Mouse (Mus musculus): ENCODE data around the gene Tmem44.

Gene Tmem44

GRCm38 (mm10) chr16:30550748-30551192 is at the start of gene Tmem44:
Tmem44 (minus strand) TSS chr16:30550842.
- DNase-seq (ENCODE audit: low spot score in 2 of 2), result no peak

DNA sequence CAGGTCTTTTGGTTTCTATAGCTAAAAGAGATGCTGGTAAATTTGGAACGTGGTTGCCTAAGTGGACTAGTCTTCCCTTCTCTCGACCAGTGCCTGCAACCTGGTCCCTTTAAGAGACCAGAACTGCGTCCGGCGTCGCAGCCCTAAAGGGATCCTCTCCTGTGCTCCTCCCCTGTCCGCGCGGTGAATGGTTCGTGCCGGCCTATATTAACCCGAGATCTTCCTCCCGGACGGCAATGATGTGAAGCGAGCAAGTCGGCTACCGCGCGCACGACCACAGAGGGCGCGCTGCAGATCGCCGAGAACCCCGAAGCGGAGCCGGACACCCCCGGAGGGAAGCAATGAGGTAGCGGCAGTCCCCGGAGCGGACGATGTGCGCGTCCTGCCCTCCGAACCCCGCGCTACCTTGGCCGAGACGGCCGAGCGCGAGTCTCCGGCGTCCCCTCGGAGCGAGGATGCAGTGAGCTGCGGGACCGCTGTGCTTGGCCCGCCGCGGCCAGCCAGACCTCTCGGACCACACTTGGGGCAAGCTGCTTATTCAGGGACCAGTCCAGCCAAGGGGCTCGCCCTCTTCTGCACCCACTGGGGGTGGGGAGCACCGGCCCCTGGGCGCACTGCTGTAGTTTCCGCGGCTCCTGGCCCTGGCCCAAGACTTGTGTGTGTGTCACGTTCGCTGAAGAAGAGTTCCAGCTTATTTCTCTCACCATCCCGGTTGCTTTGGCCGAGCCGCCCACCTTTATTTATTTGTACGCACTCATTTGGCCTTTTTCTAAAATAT is 49.0 kb upstream of the Tmem44 start, which contains the start of gene Fam43a:
Gene Fam43a, plus strand, starts transcription at position 233 of the 778 bp plus-strand sequence.
- DNase-seq (ENCODE audit: low spot score in 2 of 2), result peak; percentile 73 to 82

DNA sequence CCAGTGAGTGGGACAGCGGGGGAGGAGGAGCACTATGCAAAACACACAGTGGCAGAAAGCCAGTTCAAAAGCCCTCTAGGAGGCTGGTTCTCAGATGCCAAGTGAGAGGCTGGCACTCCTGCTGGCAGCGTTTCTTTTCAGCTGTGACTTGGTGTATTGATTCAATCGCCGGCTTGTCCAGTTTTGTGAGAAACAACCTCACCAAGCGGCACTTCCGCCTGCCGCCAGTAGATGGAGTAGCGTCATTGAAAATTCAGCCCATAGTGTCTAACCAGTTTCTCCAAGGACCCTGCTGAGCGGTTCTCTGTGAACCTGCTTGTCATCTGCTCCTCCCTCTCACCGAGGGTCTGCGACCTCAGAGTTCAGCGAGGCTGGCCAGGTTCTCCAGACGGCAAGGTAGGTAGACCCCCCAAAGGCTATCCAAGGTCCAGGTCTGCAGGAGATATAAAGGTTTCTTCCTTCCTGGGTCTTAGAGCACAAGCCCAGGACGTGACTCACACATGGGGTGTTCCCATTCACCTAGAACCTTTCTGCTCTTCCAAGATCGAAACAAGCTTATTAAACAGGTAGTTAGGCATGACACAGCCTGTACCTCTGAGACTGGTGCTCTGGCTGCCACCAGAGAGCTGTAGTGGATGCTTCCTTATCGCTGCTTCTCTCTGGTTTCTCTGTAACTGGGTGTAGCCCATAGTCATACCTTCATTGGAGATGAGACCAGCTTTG is 46.5 kb upstream of the Tmem44 start:
- DNase-seq (ENCODE audit: low spot score in 2 of 2), result peak; percentile 64 to 80

DNA sequence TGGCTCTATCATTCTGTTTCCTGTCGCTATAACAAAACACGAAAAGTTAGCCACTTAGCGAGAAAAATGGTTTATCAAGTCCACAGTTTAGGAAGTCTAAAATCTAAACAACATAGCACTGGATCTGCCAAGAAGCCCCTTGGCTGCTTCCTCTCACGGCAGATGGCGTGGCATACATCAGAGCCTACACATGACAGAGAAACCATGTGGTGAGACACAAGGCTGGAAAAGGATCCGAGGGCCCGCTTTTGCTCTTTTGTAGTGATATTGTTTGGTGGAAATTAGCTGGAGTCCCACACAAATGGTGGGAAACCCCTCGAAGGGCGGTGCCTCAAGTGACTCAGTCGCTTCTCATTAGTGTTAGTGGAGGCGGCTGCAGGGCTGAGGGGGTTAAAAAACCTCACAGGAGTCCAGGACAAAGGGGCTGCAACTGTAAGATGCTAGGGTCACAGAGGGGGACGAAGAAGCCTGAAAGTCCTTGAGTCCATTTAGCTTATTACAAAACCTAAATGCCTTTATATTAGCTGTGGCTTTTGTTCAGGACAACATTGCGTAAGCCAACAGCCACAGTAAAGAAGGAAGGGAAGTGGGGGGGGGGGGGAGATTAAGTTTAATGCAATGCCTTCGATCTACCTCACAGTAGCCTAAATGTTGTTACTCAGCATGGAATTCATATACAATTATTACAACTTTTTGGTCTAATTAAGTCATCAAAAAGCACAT is 45.4 kb upstream of the Tmem44 start:
- DNase-seq (ENCODE audit: low spot score in 2 of 2), result no peak

GRCm38 (mm10) chr16:30595356-30595755 is 44.7 kb upstream of the Tmem44 start:
- no peak for DNase-seq (ENCODE audit: low spot score in 2 of 2)

- DNase-seq (ENCODE audit: low spot score in 2 of 2), result no peak
Observed at GRCm38 (mm10) chr16:30591990-30592389, 41.3 kb upstream of the Tmem44 start.

DNA sequence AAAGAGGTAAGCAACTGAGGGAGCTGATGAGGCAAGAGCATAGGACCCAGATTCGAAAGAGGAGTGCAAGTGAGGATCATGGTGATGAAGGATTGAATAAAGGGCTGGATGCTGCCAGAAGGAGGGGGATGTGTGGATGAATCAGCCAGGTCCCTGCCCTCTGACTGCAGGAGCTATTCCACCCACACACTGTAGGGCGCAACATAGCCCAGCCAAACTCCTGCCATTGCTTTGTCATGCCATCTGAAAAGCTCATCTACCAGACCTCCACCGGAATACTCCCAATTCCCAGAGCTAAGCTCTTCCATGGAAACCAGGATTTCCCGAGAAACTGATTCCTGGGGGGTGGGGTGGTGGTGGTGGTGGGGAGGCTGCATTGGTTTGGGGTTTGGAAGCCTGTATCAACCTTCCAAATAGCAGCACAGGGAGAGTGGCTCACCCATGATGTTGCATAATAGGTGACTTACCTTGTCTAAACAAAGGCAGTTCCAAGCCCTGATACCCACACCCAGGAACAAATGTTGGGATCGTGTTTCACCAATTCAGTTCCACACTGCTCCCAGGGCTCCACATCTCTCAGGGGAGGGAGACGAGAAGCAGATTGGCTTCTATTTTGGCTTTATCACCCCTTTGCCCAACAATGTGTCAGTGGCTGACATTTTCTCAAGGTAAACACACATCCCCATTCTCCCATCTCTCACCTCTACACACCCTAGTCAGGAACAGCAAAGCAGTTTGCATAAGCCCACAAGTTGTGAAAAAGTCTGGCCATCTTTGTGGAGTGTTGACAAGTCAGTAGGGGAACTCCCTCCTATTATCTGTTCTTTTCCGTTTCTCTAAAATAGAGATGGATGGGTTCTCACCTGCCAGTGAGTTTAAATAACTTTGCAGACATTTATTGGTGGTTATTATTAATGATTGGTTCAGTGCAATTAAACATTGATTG is 39.9 kb upstream of the Tmem44 start:
- DNase-seq (ENCODE audit: low spot score in 2 of 2), result no peak

- DNase-seq (ENCODE audit: low spot score in 2 of 2), result peak; percentile 58 to 78
Observed at GRCm38 (mm10) chr16:30587494-30588327, 37.1 kb upstream of the Tmem44 start, which contains the start of gene Lsg1. Lsg1 (minus strand) TSS chr16:30587592.

GRCm38 (mm10) chr16:30586935-30587493 is 36.4 kb upstream of the Tmem44 start:
- DNase-seq (ENCODE audit: low spot score in 2 of 2), result no peak

GRCm38 (mm10) chr16:30580765-30581164 is 30.1 kb upstream of the Tmem44 start:
- DNase-seq (ENCODE audit: low spot score in 2 of 2), result no peak

DNA sequence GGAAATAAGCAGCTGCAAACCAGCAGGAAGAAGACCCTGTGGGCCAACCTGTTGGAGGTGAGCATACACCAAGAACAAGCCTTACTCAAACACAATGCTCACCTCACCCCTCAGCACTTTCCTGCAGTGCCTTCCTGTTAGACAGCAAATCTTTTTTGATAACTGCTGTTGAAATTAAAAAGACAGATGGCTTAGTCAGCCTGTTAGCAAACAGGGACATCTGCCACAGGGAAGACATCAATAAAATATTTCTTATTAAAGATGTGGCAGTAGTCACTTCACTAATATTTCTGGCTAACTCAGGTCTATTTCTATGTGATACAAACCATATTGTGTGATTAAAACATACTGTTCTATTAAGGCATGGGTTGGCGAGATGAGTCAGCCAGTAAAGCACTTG is 25.8 kb upstream of the Tmem44 start:
- no peak for DNase-seq (ENCODE audit: low spot score in 2 of 2)

DNA sequence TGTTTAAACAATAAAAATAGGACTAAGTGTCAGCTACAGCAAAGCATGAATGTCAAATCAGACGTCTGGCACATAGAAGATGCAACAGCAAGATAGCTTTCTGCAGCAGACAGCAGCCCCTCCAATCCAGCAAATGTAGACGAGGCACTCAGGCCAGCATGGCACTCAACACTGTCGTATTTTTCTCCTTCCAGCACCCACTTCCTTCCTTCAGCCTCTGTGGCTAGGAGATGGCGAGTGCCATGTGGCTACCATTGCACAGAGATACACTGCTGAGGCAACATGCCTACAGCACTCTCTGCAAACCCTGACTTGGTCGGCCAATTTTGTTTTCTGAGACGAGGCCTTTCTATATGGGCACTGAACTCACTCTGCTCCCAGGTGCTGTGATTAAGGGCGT is 25.2 kb upstream of the Tmem44 start:
- DNase-seq (ENCODE audit: low spot score in 2 of 2), result no peak

- no peak for DNase-seq (ENCODE audit: low spot score in 2 of 2)
Observed at GRCm38 (mm10) chr16:30572239-30572638, 21.6 kb upstream of the Tmem44 start.

GRCm38 (mm10) chr16:30571378-30571777 is 20.7 kb upstream of the Tmem44 start:
- no peak for DNase-seq (ENCODE audit: low spot score in 2 of 2)

GRCm38 (mm10) chr16:30570173-30570572 is 19.5 kb upstream of the Tmem44 start:
- DNase-seq (ENCODE audit: low spot score in 2 of 2), result no peak

DNA sequence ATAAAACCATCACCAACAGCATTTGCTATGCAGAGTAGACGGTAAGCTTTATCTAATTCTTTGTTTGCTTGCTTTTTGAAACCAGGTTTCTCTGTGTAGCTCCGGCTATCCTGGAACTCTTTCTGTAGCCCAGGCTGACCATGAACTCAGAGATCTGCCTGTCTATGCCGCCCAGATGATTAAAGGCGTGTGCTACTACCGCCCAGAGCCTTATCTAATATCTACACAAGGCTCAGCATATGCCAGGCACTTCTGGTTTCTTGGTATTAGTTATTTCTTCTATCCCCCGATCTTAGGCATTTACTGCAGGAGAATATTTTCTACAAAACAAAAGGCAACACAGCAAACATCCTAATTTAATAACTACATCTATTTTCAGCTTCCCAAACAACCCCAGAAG is 15.0 kb upstream of the Tmem44 start:
- no peak for DNase-seq (ENCODE audit: low spot score in 2 of 2)

DNA sequence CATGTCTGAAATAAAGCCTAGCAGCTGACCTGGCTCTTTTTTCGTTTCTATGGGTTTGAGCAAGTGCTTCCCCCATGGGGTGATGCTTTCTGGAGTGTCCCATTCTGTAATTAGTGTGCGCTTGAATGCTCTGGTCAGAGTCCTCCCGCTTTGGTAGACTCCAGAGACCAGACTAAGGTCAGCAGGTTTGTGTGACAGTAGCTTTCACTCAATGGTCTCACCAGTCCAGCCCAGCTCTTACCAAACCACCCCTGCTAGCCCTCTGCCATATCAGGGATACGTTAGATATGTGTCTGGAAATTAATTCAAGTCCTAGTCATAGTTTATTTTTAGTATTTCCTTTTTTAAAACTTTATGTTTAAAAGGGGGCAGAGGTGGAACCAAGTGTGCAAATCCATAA is 10.0 kb upstream of the Tmem44 start:
- no peak for DNase-seq (ENCODE audit: low spot score in 2 of 2)

DNA sequence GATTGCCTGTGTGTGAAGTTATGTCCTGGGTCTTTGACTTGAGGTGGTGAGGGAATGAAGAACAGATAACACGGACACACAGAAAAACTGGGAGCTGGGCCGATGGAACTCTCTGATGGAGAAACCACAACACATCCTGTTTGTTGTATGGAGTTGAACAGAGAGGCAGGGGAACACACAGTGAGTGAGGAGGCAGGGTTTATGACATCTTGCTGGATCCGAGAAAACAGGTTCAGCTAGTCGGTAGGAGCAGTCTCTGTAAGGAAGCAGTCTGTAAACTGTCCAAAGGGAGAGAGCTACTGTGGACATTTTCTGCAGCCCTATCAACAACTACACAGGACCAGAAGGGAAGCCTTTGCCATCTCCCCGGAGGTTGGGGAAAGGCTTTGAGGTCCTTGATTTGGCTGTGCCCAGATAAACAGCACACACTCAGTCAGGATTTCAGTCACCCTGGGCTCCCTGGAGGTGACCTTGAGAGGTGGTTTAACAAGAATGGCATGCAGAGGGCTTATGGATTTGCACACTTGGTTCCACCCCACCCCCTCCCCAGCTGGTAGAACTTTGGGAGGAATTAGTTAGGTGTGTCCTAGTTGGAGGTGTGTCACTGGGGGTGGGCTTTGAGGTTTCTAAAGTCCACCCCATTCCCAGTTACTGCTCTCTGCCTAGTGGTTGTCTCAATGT is 8.8 kb upstream of the Tmem44 start:
- DNase-seq (ENCODE audit: low spot score in 2 of 2), result no peak

DNA sequence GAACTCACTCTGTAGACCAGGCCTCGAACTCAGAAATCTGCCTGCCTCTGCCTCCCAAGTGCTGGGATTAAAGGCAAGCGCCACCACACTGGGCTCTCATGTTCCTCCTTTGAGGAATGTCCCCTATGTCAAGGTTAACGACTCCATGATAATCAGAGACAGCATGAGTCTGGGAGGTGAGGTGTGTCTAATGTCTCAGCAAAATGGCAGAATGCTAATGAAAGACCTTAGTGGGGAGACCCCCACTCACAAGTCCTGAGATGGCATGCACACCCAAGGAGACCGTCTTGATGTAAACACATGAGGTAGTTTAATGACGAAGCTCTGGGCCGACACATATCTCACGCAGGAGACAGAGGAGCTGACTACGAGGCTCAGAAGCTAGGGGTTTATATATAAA is 3.5 kb upstream of the Tmem44 start:
- DNase-seq (ENCODE audit: low spot score in 2 of 2), result no peak

All from spleen, postnatal 14 days (tissue).